Mouse (Mus musculus) mouse trophoblast stem cell (cell line): ENCODE results near the gene Mib2.
"Not testable (repeated sequence)": the region's sequence is repeated elsewhere in the genome, so short reads cannot be mapped to it uniquely, and the experiment has no call there.

Source experiments
- in situ Hi-C, 2 experiments: fragments of 300-500 bp; cut with MseI, MboI; formaldehyde crosslinking; loops; 2 replicates in 1 of 2; 3 replicates in 1 of 2; pipeline ENCODE4 v1.15.1; 2025

Gene Mib2

GRCm38 (mm10) chr4:155670236-155670635 lies 1.2 kb upstream of the Mib2 start:
- in situ Hi-C loops: not testable (repeated sequence)

GRCm38 (mm10) chr4:155669598-155670075 lies 639 bp upstream of the Mib2 start:
- in situ Hi-C loops: no loop called here

GRCm38 (mm10) chr4:155666903-155667302 lies 2.1 kb downstream of the Mib2 start:
- in situ Hi-C loops: no loop called here

- in situ Hi-C loops: no loop called here
These were observed 8.4 kb downstream of the Mib2 start for GRCm38 (mm10) chr4:155660641-155661040.

GRCm38 (mm10) chr4:155658961-155659360 lies 10.0 kb downstream of the Mib2 start:
- in situ Hi-C loops: no loop called here

GRCm38 (mm10) chr4:155656214-155656751 lies 12.7 kb downstream of the Mib2 start:
- in situ Hi-C loops: no loop called here

- in situ Hi-C loops: no loop called here
These were observed 14.3 kb downstream of the Mib2 start for GRCm38 (mm10) chr4:155654456-155655298.

GRCm38 (mm10) chr4:155654183-155654455 lies 14.9 kb downstream of the Mib2 start:
- in situ Hi-C loops: no loop called here

- in situ Hi-C loops: no loop called here
These were observed 15.4 kb downstream of the Mib2 start for GRCm38 (mm10) chr4:155653451-155654182.

- in situ Hi-C loops: no loop called here
These were observed 15.9 kb downstream of the Mib2 start, which contains the start of gene Mmp23 for GRCm38 (mm10) chr4:155653086-155653450. Gene Mmp23 (minus strand): TSS chr4:155653384.

GRCm38 (mm10) chr4:155652283-155653085 lies 16.5 kb downstream of the Mib2 start:
- in situ Hi-C loops: no loop called here

- in situ Hi-C loops: no loop called here
These were observed 17.3 kb downstream of the Mib2 start for GRCm38 (mm10) chr4:155651553-155652269.

- in situ Hi-C loops: no loop called here
These were observed 19.6 kb downstream of the Mib2 start for GRCm38 (mm10) chr4:155649355-155649754.

- in situ Hi-C loops: no loop called here
These were observed 23.3 kb downstream of the Mib2 start for GRCm38 (mm10) chr4:155645721-155646120.

- in situ Hi-C loops: not testable (repeated sequence)
These were observed 23.7 kb downstream of the Mib2 start, which contains the start of gene Gm10563 for GRCm38 (mm10) chr4:155645308-155645707. Gene Gm10563 (minus strand): TSS chr4:155645408.

- in situ Hi-C loops: no loop called here
These were observed 25.5 kb downstream of the Mib2 start for GRCm38 (mm10) chr4:155643531-155643930.

GRCm38 (mm10) chr4:155635766-155636499 lies 33.1 kb downstream of the Mib2 start:
- in situ Hi-C loops: no loop called here

- in situ Hi-C loops: no loop called here
These were observed 38.7 kb downstream of the Mib2 start for GRCm38 (mm10) chr4:155630267-155630666.

- in situ Hi-C loops: no loop called here
These were observed 44.4 kb downstream of the Mib2 start, which contains the start of gene Cdk11b for GRCm38 (mm10) chr4:155624338-155625291. Gene Cdk11b (plus strand): TSS chr4:155624854.
